Mouse (Mus musculus): ENCODE data around the gene Mpzl1. TPM values are rescaled to one million over a fixed set of nuclear protein-coding genes. Genes with fewer than 3 reads are reported as not detected.

Mpzl1 gene
- polyA plus RNA-seq, 1 experiment from 2014 or later = 196 TPM

DNA sequence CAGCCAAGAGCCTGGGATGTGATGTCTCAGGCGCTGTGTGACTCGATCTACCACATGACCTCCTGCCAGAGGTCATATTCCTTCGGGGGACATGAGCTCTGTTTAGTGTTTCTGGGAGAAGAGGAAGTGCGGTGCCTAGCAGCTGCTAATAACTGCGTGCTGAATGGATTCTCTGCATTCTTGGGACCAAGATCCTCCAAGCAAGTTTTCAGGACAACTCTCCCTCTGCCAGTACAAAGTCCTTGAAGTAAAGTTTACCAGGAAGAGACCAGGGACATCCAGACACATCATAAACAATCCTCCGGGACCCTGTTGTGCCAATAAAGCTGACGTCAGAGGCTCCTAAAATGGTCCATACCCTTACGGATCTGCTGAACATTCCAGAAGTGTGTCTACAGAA lies 46.5 kb downstream of the Mpzl1 start:
- peaks cover 25% of the 10 kb centered on the region for H3K36me3 ChIP-seq
- no peak overlapping the region for H3K9ac ChIP-seq
- 0 out of 2 replicates have a peak overlapping the region, but pooled peaks have one; percentile 28 for H3K27ac ChIP-seq
- H3K4me3 ChIP-seq = no peak overlapping the region
- no peaks in the 10 kb centered on the region for H3K27me3 ChIP-seq
- WGBS = 19% methylated on average over 8 of the region's 8 CpGs
- H3K9me3 ChIP-seq = no peaks in the 10 kb centered on the region
- no peak for ATAC-seq (ENCODE audit: low FRiP score, low read depth)
- no peak overlapping the region for H3K4me2 ChIP-seq (replicated peaks)
- peaks cover 21% of the 10 kb centered on the region for H3K4me1 ChIP-seq

DNA sequence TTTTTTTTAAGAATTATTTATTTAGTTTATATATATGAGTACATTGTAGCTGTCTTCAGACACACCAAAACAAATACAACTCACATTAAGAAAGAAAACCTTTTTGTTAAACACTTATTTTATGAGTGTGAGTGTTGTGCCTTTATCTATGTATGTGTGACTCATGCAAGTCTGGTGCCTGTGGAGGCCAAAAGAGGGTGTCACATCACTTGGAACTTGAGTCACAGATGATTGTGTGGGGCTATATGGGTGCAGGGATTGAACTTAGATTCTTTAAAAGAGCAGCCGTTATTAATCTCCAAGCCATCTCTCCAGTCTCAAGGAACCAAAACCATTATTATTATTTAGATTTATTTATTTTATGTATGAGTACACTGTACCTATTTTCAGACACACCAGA lies 48.0 kb downstream of the Mpzl1 start:
- Histone ChIP-seq H3K27ac (no peak overlapping the region), H3K4me1 (peaks cover 21% of the 10 kb centered on the region), H3K9me3 (no peaks in the 10 kb centered on the region), H3K9ac (no peak overlapping the region), H3K27me3 (no peaks in the 10 kb centered on the region), H3K36me3 (peaks cover 11% of the 10 kb centered on the region), H3K4me2 (replicated peaks) (no peak overlapping the region), H3K4me3 (no peak overlapping the region)
- WGBS = 88% methylated on average over 1 of the region's 1 CpGs
- ATAC-seq (ENCODE audit: low FRiP score, low read depth) = no peak

DNA sequence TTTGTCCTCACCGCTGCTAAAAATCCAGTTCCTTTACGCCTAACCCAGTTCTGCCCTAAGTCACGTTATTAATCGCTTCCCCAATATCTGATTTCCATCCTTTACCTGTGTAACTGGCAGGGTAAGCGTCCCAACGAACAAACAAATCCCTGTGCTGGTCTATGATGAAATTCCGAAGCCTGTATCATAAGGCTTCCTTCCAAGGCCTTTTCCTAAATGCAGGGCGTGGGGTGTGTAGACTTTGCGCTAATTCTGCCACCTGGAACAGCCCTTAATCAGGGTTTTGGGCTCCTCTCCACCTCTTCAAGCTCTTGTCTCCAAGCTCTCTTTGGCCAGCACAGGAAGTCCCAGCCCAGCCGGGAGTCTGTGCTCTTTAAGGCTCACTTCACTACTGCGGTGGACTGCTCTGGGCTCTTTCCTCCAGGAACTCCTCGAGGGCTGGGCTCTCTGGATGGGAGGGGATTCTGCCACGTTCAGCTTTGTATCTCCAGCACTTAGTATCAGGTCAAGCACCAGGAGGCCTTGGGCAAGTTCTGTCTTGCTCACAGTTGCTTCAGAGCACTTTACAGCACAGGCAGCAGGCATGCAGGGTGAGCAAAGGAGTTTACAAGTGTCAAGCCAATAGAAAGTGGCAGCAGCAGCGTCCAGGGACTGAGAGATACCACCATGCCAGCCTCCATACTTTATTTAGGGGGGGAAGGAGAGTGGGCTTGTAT lies 48.8 kb downstream of the Mpzl1 start:
- WGBS = 60% methylated on average over 14 of the region's 14 CpGs

DNA sequence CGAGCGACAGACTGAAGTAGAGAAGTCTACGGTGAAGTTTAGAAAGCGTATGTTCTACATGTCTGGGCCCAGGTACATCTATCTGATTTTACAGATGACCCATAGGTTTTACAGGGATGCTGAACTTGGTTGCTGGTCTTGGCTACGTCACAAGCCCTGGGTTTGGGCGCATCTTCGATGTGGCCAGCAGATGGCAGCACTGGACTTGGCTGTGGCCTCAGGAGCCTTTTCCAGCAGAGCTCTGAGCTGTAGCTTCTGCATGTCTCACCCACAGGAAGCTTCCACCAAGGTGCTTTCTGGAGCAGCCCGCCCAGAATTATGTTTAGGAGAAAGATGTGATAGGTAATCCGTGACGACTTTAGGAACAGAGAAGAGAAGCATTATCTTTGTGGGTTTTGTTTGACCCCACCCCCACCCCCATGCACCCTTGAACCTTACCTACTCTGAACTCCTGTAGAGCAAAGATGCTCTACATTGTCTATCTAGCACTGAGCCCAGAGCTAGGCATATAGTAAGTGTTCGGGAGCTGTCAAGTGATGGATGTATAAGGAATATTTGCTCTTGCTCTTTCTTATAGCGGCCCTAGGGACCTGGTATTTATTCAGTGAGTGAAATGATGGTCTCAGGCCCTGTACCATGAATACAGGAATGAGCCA lies 50.7 kb downstream of the Mpzl1 start:
- H3K9me3 ChIP-seq = 0 out of 2 replicates have a peak, but pooled peaks cover 4% of the 10 kb centered on the region
- H3K36me3 ChIP-seq = no peaks in the 10 kb centered on the region
- no peaks in the 10 kb centered on the region for H3K27me3 ChIP-seq
- ATAC-seq (ENCODE audit: low FRiP score, low read depth) = peak; percentile 55; the same call in 1 of the 2 replicates
- no peak overlapping the region for H3K27ac ChIP-seq
- no peak overlapping the region for H3K4me2 ChIP-seq (replicated peaks)
- H3K9ac ChIP-seq = no peak overlapping the region
- peaks cover 10% of the 10 kb centered on the region for H3K4me1 ChIP-seq
- 32% methylated on average over 12 of the region's 12 CpGs for WGBS
- H3K4me3 ChIP-seq = no peak overlapping the region

More for the DNA sequence above, 48.8 kb downstream of the Mpzl1 start:
- Histone ChIP-seq H3K36me3 (peaks cover 3% of the 10 kb centered on the region; the same call in 1 of the 2 replicates), H3K4me3 (no peak overlapping the region), H3K9me3 (no peaks in the 10 kb centered on the region), H3K9ac (no peak overlapping the region), H3K4me1 (peaks cover 21% of the 10 kb centered on the region), H3K4me2 (replicated peaks) (no peak overlapping the region), H3K27ac (no peak overlapping the region), H3K27me3 (no peaks in the 10 kb centered on the region)
- ATAC-seq (ENCODE audit: low FRiP score, low read depth) = no peak

DNA sequence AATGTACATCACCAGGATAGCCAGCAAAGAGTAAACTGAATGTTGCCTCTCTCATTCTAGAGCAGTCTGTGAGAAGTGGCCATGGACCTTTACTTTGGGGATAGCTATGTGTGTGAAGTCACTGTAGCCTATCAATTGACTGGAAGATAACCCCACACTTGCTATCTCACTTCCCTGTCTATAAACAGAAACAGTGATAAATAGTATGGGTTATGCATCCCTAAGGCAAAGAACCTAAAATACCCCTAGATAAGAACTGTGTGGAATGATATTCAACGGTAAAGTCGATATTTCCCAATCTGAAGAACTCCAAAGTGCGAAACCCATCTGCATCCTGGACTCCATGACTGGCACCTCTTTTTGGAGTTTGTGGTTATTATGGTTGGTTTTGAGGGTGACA lies 53.1 kb downstream of the Mpzl1 start:
- Histone ChIP-seq H3K27me3 (no peaks in the 10 kb centered on the region), H3K4me1 (no peaks in the 10 kb centered on the region), H3K9ac (no peak overlapping the region), H3K4me2 (replicated peaks) (no peak overlapping the region), H3K9me3 (0 out of 2 replicates have a peak, but pooled peaks cover 4% of the 10 kb centered on the region), H3K36me3 (no peaks in the 10 kb centered on the region), H3K27ac (no peak overlapping the region), H3K4me3 (no peak overlapping the region)
- 92% methylated on average over 3 of the region's 3 CpGs for WGBS
- ATAC-seq (ENCODE audit: low FRiP score, low read depth) = no peak

DNA sequence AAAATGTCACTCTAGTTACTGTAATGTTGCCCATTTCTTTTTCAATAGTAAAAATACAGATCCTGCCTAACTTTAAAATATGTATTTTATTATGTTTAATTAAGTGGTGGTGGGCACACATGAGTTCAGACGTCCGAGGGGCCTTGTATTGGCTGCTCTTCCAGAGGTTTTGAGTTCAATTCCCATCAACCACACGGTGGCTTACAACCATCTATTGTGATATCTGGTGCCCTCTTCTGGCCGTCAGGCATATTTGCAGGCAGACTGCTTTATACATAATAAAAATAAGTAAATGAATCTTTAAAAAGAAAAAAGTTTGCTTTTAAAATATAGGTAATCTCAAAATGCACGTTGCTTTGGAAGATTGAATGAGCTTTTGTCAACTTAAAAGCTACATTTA lies 55.0 kb downstream of the Mpzl1 start:
- Histone ChIP-seq H3K27ac (no peak overlapping the region), H3K9me3 (0 out of 2 replicates have a peak, but pooled peaks cover 4% of the 10 kb centered on the region), H3K9ac (no peak overlapping the region), H3K4me3 (no peak overlapping the region), H3K4me1 (no peaks in the 10 kb centered on the region), H3K36me3 (no peaks in the 10 kb centered on the region), H3K4me2 (replicated peaks) (no peak overlapping the region), H3K27me3 (no peaks in the 10 kb centered on the region)
- WGBS = 50% methylated on average over 5 of the region's 5 CpGs
- no peak for ATAC-seq (ENCODE audit: low FRiP score, low read depth)

DNA sequence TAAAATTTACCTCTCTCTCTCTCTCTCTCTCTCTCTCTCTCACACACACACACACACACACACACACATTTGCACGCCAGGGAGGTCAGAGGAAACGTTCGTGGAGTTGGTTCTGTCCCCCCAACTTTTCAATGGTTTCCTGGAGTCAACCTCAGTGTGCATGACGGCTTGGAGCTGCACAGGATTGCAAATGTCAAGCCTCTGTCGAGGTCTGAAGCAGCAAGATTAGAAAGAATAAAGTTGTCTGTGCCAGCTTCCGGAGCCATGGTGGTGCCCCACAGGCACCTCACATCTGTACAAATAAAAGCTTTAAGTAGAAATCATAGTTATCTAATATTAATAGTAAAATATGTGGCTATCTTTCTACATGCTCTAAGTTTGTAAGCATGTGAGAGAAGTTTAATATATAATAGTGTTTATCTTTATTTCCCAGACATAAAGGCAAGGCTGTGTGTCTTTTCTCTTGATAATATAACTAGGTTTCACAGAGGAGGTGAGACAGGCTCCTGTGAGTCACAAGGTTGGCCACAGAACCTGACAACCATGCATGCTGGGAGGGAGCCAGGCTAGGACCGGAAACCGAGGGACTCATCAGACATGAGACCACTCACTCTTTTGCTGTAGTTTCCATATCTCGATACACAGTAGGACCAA lies 57.8 kb downstream of the Mpzl1 start:
- ATAC-seq (ENCODE audit: low FRiP score, low read depth) = no peak
- WGBS = 75% methylated on average over 9 of the region's 9 CpGs

DNA sequence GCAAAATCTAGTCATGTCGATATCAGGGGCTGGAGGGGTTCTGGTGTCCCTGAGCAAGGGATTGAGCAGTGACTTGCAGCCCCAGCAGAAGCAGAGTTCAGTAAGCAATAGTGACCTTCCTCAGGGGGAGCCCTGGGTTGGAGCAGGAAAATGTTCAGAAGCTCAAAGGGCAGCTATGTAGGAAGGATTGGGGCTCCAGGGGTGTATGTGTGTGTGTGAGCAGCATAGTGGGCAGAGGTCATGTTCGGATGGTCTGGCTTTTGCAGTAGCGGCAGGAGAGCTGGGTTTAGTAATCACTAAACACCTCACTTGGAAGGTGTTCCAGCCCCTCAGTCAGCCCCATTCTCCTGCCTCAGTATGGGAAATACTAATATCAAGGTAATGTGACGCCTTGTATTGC lies 58.3 kb downstream of the Mpzl1 start:
- no peaks in the 10 kb centered on the region for H3K36me3 ChIP-seq
- no peak overlapping the region for H3K27ac ChIP-seq
- H3K4me3 ChIP-seq = no peak overlapping the region
- H3K9me3 ChIP-seq = 0 out of 2 replicates have a peak, but pooled peaks cover 4% of the 10 kb centered on the region
- no peaks in the 10 kb centered on the region for H3K27me3 ChIP-seq
- H3K4me2 ChIP-seq (replicated peaks) = no peak overlapping the region
- no peaks in the 10 kb centered on the region for H3K4me1 ChIP-seq
- no peak for ATAC-seq (ENCODE audit: low FRiP score, low read depth)
- no peak overlapping the region for H3K9ac ChIP-seq
- 85% methylated on average over 4 of the region's 4 CpGs for WGBS

More for the DNA sequence above, 57.8 kb downstream of the Mpzl1 start:
- Histone ChIP-seq H3K9ac (no peak overlapping the region), H3K4me3 (no peak overlapping the region), H3K4me2 (replicated peaks) (no peak overlapping the region), H3K4me1 (no peaks in the 10 kb centered on the region), H3K27me3 (no peaks in the 10 kb centered on the region), H3K36me3 (no peaks in the 10 kb centered on the region), H3K27ac (no peak overlapping the region), H3K9me3 (0 out of 2 replicates have a peak, but pooled peaks cover 4% of the 10 kb centered on the region)

DNA sequence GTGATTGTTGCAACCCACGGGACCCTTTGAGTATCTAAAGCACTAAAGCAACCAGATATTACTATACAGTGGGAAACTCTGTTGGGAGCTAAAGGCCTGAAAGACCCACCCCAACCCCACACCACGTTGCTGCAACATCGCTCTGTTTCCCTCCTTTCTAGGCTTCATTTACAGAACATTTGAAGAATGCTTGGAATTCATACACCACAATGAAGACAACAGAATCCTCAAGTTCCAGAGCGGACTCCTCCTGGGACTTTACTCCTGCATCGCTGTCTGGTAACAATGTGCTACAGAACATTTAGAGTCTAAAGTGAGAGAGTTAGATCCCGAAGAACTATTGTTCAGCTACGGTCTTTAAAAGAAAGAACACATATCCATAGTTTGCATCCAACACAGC lies 66.9 kb downstream of the Mpzl1 start:
- ATAC-seq (ENCODE audit: low FRiP score, low read depth) = no peak
- H3K4me1 ChIP-seq = no peaks in the 10 kb centered on the region
- WGBS = 77% methylated on average over 7 of the region's 7 CpGs

DNA sequence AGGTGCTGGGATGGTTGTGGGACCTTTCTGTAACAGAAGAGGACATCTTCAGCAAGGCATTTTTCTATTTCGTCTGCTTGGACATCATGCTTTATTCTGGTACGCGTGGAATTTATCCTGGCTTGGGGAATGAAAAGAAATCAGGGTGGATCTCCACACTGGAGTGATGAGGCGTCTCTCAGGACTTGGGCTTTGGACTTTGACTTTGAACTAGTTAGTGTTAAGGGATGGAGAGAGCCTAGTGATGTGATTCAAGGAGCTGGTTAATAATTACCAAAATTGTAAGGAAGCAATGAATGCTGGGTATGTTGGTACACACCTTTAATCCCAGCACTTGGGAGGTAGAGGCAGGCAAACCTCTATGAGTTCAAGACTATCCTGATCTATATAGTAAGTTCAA lies 69.1 kb downstream of the Mpzl1 start:
- no peak overlapping the region for H3K4me3 ChIP-seq
- no peak for ATAC-seq (ENCODE audit: low FRiP score, low read depth)
- H3K36me3 ChIP-seq = no peaks in the 10 kb centered on the region
- H3K9me3 ChIP-seq = no peaks in the 10 kb centered on the region
- H3K4me2 ChIP-seq (replicated peaks) = no peak overlapping the region
- H3K9ac ChIP-seq = no peak overlapping the region
- WGBS = 93% methylated on average over 4 of the region's 4 CpGs
- no peak overlapping the region for H3K27ac ChIP-seq
- no peaks in the 10 kb centered on the region for H3K4me1 ChIP-seq
- H3K27me3 ChIP-seq = no peaks in the 10 kb centered on the region

More for the DNA sequence above, 66.9 kb downstream of the Mpzl1 start:
- H3K27me3 ChIP-seq = no peaks in the 10 kb centered on the region
- H3K4me2 ChIP-seq (replicated peaks) = no peak overlapping the region
- no peak overlapping the region for H3K4me3 ChIP-seq
- H3K9ac ChIP-seq = no peak overlapping the region
- H3K9me3 ChIP-seq = no peaks in the 10 kb centered on the region
- no peaks in the 10 kb centered on the region for H3K36me3 ChIP-seq
- no peak overlapping the region for H3K27ac ChIP-seq

DNA sequence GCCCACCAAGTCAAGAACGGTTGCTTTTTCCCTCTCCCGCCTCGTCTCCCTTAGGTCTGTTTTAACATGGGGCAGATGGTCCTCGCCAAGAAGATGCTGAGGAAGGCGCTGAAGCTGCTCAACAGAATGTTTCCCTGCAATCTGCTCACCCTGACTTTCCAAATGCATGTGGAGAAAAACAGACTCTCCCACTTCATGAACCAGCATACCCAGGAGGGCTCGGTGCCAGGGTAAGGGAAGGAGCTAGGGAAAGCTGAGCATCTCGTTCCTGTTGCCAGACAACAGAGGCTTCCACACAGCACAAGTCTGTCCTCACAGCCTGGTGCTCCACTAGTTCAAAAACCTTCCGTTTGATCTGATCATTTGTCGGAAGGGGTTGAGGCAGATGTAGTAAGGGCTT lies 75.3 kb downstream of the Mpzl1 start:
- ATAC-seq (ENCODE audit: low FRiP score, low read depth) = no peak
- WGBS = 88% methylated on average over 9 of the region's 9 CpGs

DNA sequence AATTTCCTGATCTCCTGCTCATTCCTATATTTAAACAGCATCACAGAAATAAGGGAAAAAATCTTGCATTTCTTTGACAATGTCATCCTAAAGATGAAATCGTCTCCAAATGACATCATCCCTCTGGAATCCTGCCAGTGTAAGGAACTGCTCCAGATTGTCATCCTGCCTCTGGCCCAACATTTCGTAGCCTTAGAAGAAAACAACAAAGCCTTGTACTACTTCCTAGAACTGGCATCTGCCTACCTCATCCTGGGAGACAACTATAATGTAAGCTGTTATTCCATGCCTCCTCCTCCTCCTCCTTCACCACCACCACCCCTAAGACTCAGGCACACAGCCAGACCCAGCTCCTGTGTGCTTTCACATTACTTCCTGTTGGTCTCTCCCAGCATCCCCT lies 77.6 kb downstream of the Mpzl1 start:
- 68% methylated on average over 2 of the region's 2 CpGs for whole genome bisulfite sequencing
- Histone ChIP-seq H3K4me3 (no peak overlapping the region), H3K27ac (no peak overlapping the region), H3K27me3 (no peaks in the 10 kb centered on the region), H3K4me2 (replicated peaks) (no peak overlapping the region), H3K4me1 (no peaks in the 10 kb centered on the region), H3K9me3 (0 out of 2 replicates have a peak, but pooled peaks cover 5% of the 10 kb centered on the region), H3K36me3 (no peaks in the 10 kb centered on the region), H3K9ac (no peak overlapping the region)
- no peak for ATAC-seq (ENCODE audit: low FRiP score, low read depth)

More for the DNA sequence above, 75.3 kb downstream of the Mpzl1 start:
- no peaks in the 10 kb centered on the region for H3K27me3 ChIP-seq
- H3K36me3 ChIP-seq = no peaks in the 10 kb centered on the region
- no peak overlapping the region for H3K9ac ChIP-seq
- H3K27ac ChIP-seq = no peak overlapping the region
- no peaks in the 10 kb centered on the region for H3K4me1 ChIP-seq
- H3K9me3 ChIP-seq = no peaks in the 10 kb centered on the region
- H3K4me2 ChIP-seq (replicated peaks) = no peak overlapping the region
- H3K4me3 ChIP-seq = no peak overlapping the region

All from limb, embryonic 13.5 days (tissue).